Mouse (Mus musculus): Measurements from ENCODE around the gene Pola1. TPM values are rescaled to one million over a fixed set of nuclear protein-coding genes. Genes with fewer than 3 reads are reported as not detected.

Pola1 gene
- polyA plus RNA-seq, 1 experiment from 2014 or later, result 1.8 TPM

DNA sequence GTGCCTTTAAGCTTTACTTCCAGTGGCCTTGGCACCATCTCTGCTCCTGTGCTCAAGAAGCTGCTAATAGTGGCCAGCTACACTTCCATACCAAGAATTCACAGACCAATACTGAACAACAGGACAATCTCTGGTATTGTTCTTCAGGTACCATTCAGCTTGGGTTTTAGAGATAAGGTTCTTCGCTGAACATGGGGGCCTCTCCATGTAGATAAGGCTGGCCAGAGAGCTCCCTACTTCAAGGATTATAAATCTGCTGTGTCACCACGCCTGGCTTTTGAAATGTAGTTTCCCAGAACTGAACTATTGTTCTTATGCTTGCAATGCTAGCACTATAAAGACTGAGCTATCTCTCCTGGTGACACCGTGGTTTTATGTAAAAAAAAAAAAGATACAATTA is 234.9 kb downstream of the Pola1 start:
- Histone ChIP-seq H3K4me2 (replicated peaks; ENCODE audit: low read depth, low read length) (no peak overlapping the region), H3K27me3 (replicated peaks; ENCODE audit: insufficient read depth, low read length) (no peaks in the 10 kb centered on the region), H3K36me3 (ENCODE audit: insufficient read depth, low read length) (no peaks in the 10 kb centered on the region), H3K9ac (replicated peaks; ENCODE audit: low read depth) (no peak overlapping the region), H3K9me3 (ENCODE audit: low read length) (no peaks in the 10 kb centered on the region), H3K4me1 (ENCODE audit: insufficient read depth, low read depth, low read length) (no peaks in the 10 kb centered on the region), H3K4me3 (ENCODE audit: low read depth, low read length) (no peak overlapping the region), H3K27ac (ENCODE audit: low read length) (no peak overlapping the region)
- 54% methylated on average over 3 of the region's 3 CpGs for WGBS
- DNase-seq (ENCODE audit: low spot score), result no peak
- no peak for ATAC-seq
- TF ChIP-seq EP300 (IDR thresholded peaks at IDR 0.05) (no peak), CTCF (IDR thresholded peaks at IDR 0.05) (no peak)

GRCm38 (mm10) chrX:93377285-93377972 is 254.5 kb downstream of the Pola1 start:
- Histone ChIP-seq H3K9ac (replicated peaks; ENCODE audit: low read depth) (no peak overlapping the region), H3K9me3 (ENCODE audit: low read length) (no peaks in the 10 kb centered on the region), H3K36me3 (ENCODE audit: insufficient read depth, low read length) (no peaks in the 10 kb centered on the region), H3K4me3 (ENCODE audit: low read depth, low read length) (no peak overlapping the region), H3K4me1 (ENCODE audit: insufficient read depth, low read depth, low read length) (no peaks in the 10 kb centered on the region), H3K4me2 (replicated peaks; ENCODE audit: low read depth, low read length) (no peak overlapping the region), H3K27ac (ENCODE audit: low read length) (no peak overlapping the region), H3K27me3 (replicated peaks; ENCODE audit: insufficient read depth, low read length) (no peaks in the 10 kb centered on the region)
- DNase-seq (ENCODE audit: low spot score) (no peak), ATAC-seq (no peak)
- 85% methylated on average over 9 of the region's 9 CpGs for WGBS
- no peak for TF ChIP-seq EP300 (IDR thresholded peaks at IDR 0.05)
- no peak for TF ChIP-seq CTCF (IDR thresholded peaks at IDR 0.05)

DNA sequence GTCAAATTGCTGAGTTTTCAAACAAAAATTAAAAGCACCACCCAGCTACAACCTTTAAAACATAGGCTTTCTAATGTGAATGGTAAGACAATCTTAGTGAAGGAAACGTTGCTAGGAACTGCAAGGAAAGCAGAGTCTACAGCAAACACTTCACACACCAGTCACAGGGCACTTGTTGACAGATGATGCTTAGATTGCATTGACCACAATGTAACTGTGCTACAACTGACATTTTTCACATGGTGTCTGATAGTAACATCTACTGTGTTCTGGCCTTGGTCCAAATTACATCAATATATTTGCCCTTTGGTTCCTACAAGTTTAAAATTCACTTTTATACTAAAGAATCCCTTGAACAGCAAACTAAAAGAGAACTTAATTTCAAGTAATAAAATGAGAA is 258.5 kb downstream of the Pola1 start:
- Histone ChIP-seq H3K9me3 (ENCODE audit: low read length) (no peaks in the 10 kb centered on the region), H3K9ac (replicated peaks; ENCODE audit: low read depth) (no peak overlapping the region), H3K4me2 (replicated peaks; ENCODE audit: low read depth, low read length) (no peak overlapping the region), H3K4me1 (ENCODE audit: insufficient read depth, low read depth, low read length) (no peaks in the 10 kb centered on the region), H3K27me3 (replicated peaks; ENCODE audit: insufficient read depth, low read length) (no peaks in the 10 kb centered on the region), H3K4me3 (ENCODE audit: low read depth, low read length) (no peak overlapping the region), H3K36me3 (ENCODE audit: insufficient read depth, low read length) (no peaks in the 10 kb centered on the region), H3K27ac (ENCODE audit: low read length) (no peak overlapping the region)
- ATAC-seq (no peak), DNase-seq (ENCODE audit: low spot score) (no peak)
- TF ChIP-seq EP300 (IDR thresholded peaks at IDR 0.05) (no peak), CTCF (IDR thresholded peaks at IDR 0.05) (no peak)
- WGBS, result 30% methylated on average over 1 of the region's 1 CpGs

DNA sequence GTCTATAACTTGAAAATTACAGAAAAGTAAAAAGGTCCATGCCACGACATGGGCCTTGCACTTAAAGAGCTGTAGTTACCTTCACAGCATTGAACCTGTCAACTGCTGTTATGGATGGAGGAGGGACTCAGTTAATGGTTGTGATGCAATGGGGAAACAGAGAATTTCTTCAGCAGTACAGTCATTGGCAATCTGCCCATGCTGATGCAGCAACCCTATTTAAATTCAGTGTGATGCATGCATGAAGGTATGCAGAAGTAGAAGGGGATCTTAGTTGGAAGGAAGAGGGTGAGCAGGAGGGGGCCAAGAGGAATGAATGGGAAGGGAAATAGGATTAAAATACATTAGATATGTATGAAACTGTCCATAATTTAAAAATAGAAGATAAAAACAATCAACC is 262.2 kb downstream of the Pola1 start:
- no peaks in the 10 kb centered on the region for H3K4me1 ChIP-seq (ENCODE audit: insufficient read depth, low read depth, low read length)
- no peak overlapping the region for H3K4me2 ChIP-seq (replicated peaks; ENCODE audit: low read depth, low read length)
- WGBS, result 71% methylated on average over 1 of the region's 1 CpGs
- ATAC-seq (no peak), DNase-seq (ENCODE audit: low spot score) (peak; percentile 31)
- H3K4me3 ChIP-seq (ENCODE audit: low read depth, low read length), result no peak overlapping the region
- H3K27me3 ChIP-seq (replicated peaks; ENCODE audit: insufficient read depth, low read length), result no peaks in the 10 kb centered on the region
- TF ChIP-seq EP300 (IDR thresholded peaks at IDR 0.05) (no peak), CTCF (IDR thresholded peaks at IDR 0.05) (no peak)
- no peaks in the 10 kb centered on the region for H3K36me3 ChIP-seq (ENCODE audit: insufficient read depth, low read length)
- no peak overlapping the region for H3K27ac ChIP-seq (ENCODE audit: low read length)
- no peak overlapping the region for H3K9ac ChIP-seq (replicated peaks; ENCODE audit: low read depth)
- H3K9me3 ChIP-seq (ENCODE audit: low read length), result no peaks in the 10 kb centered on the region

DNA sequence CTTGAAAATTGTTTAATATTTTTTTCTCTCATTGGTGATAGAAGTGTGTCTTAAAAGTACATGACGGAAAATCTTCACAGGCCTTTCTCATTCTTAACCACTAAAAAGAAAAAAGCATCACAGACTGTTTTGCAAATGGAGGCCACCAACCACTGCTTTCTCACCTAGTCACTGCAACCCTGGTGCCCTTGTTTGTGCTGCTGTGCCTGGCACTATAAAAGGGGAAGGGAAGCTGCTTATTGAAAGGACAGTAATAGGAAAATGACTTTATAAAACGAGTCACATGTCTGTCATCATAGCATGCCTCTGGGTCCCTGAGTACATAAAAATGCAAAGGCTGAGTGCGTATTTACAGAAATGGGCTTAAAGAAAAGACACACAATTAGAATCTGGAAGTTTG is 263.7 kb downstream of the Pola1 start:
- 77% methylated on average over 3 of the region's 3 CpGs for WGBS
- H3K27me3 ChIP-seq (replicated peaks; ENCODE audit: insufficient read depth, low read length), result no peaks in the 10 kb centered on the region
- no peak for ATAC-seq
- H3K36me3 ChIP-seq (ENCODE audit: insufficient read depth, low read length), result no peaks in the 10 kb centered on the region
- no peak overlapping the region for H3K9ac ChIP-seq (replicated peaks; ENCODE audit: low read depth)
- no peak for DNase-seq (ENCODE audit: low spot score)
- TF ChIP-seq EP300 (IDR thresholded peaks at IDR 0.05) (no peak), CTCF (IDR thresholded peaks at IDR 0.05) (no peak)
- H3K4me1 ChIP-seq (ENCODE audit: insufficient read depth, low read depth, low read length), result no peaks in the 10 kb centered on the region
- no peak overlapping the region for H3K4me3 ChIP-seq (ENCODE audit: low read depth, low read length)
- H3K9me3 ChIP-seq (ENCODE audit: low read length), result no peaks in the 10 kb centered on the region
- no peak overlapping the region for H3K27ac ChIP-seq (ENCODE audit: low read length)
- H3K4me2 ChIP-seq (replicated peaks; ENCODE audit: low read depth, low read length), result no peak overlapping the region

DNA sequence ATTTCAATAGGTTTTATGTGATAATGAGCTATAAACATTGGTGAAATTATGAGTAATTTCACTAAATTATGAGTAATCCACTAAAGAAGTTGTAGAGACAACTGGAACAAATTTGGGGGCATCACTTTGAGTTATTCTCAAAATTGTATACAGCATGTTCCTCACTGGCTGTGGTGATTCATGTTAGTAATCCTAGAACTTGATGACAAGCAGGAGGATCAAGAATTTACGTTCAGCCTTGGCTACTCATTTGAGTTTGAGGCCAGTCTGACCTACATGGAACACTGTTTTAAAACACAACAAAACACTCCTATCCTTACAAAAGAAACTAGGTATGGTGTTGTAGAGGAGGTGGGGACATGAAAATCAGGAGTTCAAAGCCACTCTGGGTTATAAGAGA is 310.6 kb downstream of the Pola1 start:
- H3K4me2 ChIP-seq (replicated peaks; ENCODE audit: low read depth, low read length), result no peak overlapping the region
- H3K9me3 ChIP-seq (ENCODE audit: low read length), result no peaks in the 10 kb centered on the region
- ATAC-seq (no peak), DNase-seq (ENCODE audit: low spot score) (no peak)
- H3K36me3 ChIP-seq (ENCODE audit: insufficient read depth, low read length), result no peaks in the 10 kb centered on the region
- no peak overlapping the region for H3K27ac ChIP-seq (ENCODE audit: low read length)
- 81% methylated on average over 1 of the region's 1 CpGs for WGBS
- no peak overlapping the region for H3K4me3 ChIP-seq (ENCODE audit: low read depth, low read length)
- no peaks in the 10 kb centered on the region for H3K27me3 ChIP-seq (replicated peaks; ENCODE audit: insufficient read depth, low read length)
- TF ChIP-seq CTCF (IDR thresholded peaks at IDR 0.05), result no peak
- no peak for TF ChIP-seq EP300 (IDR thresholded peaks at IDR 0.05)
- no peak overlapping the region for H3K9ac ChIP-seq (replicated peaks; ENCODE audit: low read depth)
- no peaks in the 10 kb centered on the region for H3K4me1 ChIP-seq (ENCODE audit: insufficient read depth, low read depth, low read length)

DNA sequence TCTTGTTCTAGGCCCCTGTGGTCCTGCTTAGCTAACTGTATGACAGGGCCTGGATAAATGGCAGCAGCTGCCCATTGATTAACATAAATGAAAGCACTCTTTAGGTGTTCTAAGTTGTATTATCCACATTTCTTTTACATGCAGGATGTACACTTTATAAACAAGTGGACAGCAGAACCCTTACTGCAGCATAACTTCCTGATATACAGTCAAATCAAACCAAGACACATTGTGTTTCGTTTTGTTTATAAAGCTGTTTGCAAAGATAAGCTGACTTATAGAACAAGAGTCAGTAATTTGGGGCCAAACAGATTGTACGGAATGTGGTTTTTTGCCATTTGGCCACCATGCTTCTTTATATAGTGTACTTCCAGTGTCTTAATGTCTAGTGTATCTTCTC is 312.0 kb downstream of the Pola1 start:
- Histone ChIP-seq H3K9ac (replicated peaks; ENCODE audit: low read depth) (no peak overlapping the region), H3K9me3 (ENCODE audit: low read length) (no peaks in the 10 kb centered on the region), H3K4me2 (replicated peaks; ENCODE audit: low read depth, low read length) (no peak overlapping the region), H3K4me3 (ENCODE audit: low read depth, low read length) (no peak overlapping the region), H3K36me3 (ENCODE audit: insufficient read depth, low read length) (no peaks in the 10 kb centered on the region), H3K4me1 (ENCODE audit: insufficient read depth, low read depth, low read length) (no peaks in the 10 kb centered on the region), H3K27ac (ENCODE audit: low read length) (no peak overlapping the region), H3K27me3 (replicated peaks; ENCODE audit: insufficient read depth, low read length) (no peaks in the 10 kb centered on the region)
- ATAC-seq (no peak), DNase-seq (ENCODE audit: low spot score) (no peak)
- WGBS, result 63% methylated on average over 2 of the region's 2 CpGs
- TF ChIP-seq EP300 (IDR thresholded peaks at IDR 0.05) (no peak), CTCF (IDR thresholded peaks at IDR 0.05) (no peak)
